In genomic region chr13:80409790-80410433, GRCm38 (mm10) we compare ENCODE assay signal across 18 mouse cellular contexts.
DNase-seq lines count a peak whose midpoint lies in the region; ATAC-seq and TF ChIP-seq lines count a peak whose summit lies in the region.
"Had no signal": no experiment of that assay in that cellular context is flagged by ENCODE, and none has a peak within 500 bp of the region (broad histone marks: within the 10 kb centered on the region; RNA-seq: fewer than 3 reads in every experiment).

No protein-coding gene starts in this region.

- no peaks in the 10 kb centered on the region for H3K27me3 ChIP-seq in forebrain, embryonic 14.5 days (replicated peaks; ENCODE audit: control insufficient read depth, insufficient read depth, low read length)
- no peaks in the 10 kb centered on the region for H3K27me3 ChIP-seq in forebrain, postnatal 0 days (ENCODE audit: insufficient read depth, low read length)
- H3K27me3 ChIP-seq in neural tube, embryonic 13.5 days: no peaks in the 10 kb centered on the region
- H3K27me3 ChIP-seq: heart, embryonic 13.5 days; limb, embryonic 13.5 days; liver, embryonic 15.5 days had no signal

- no peak overlapping the region for H3K4me3 ChIP-seq in forebrain, embryonic 14.5 days (ENCODE audit: low read depth, low read length)
- H3K4me3 ChIP-seq in forebrain, postnatal 0 days (ENCODE audit: low read depth, low read length): no peak overlapping the region
- no peak overlapping the region for H3K4me3 ChIP-seq in neural tube, embryonic 13.5 days
- H3K4me3 ChIP-seq: heart, embryonic 13.5 days; limb, embryonic 13.5 days; liver, embryonic 15.5 days had no signal

- peak; percentile 61 for ATAC-seq in forebrain, embryonic 14.5 days
- ATAC-seq in forebrain, postnatal 0 days: no peak
- 0 out of 2 replicates have a peak, but pooled peaks have one; percentile 36 for ATAC-seq in neural tube, embryonic 13.5 days (ENCODE audit: low read depth)
- ATAC-seq: CD4-positive, CD25-positive, alpha-beta regulatory T cell, adult 4 months had no signal

- H3K27ac ChIP-seq in forebrain, embryonic 14.5 days (ENCODE audit: low read depth, low read length): no peak overlapping the region
- no peak overlapping the region for H3K27ac ChIP-seq in forebrain, postnatal 0 days (ENCODE audit: low read depth, low read length)
- no peak overlapping the region for H3K27ac ChIP-seq in neural tube, embryonic 13.5 days (replicated peaks)
- H3K27ac ChIP-seq: heart, embryonic 13.5 days; limb, embryonic 13.5 days; liver, embryonic 15.5 days had no signal

- TF ChIP-seq CTCF in forebrain, postnatal 0 days (IDR thresholded peaks at IDR 0.05; ENCODE audit: low read depth): no peak

- peak; percentile 1 to 8 for DNase-seq in cerebellum, adult 18-20 months
- no peak for DNase-seq in cerebellum, adult 11 months
- peak; percentile 70 for DNase-seq in forebrain, embryonic 14.5 days (ENCODE audit: low spot score)
- no peak for DNase-seq in forebrain, postnatal 0 days
- DNase-seq in neural tube, embryonic 10.5 days (ENCODE audit: extremely low spot score, low spot score): no peak
- no peak for DNase-seq in lung, postnatal 10 days
- DNase-seq in lung, adult 18-20 months: no peak
- DNase-seq: heart, postnatal 36 days; kidney, adult 9 months; kidney, postnatal 36 days; layer of hippocampus, adult 9-11 months; right cerebral cortex, postnatal 25 days had no signal

- H3K36me3 ChIP-seq in forebrain, embryonic 14.5 days (ENCODE audit: control insufficient read depth, insufficient read depth, low read length): no peaks in the 10 kb centered on the region
- no peaks in the 10 kb centered on the region for H3K36me3 ChIP-seq in forebrain, postnatal 0 days (ENCODE audit: insufficient read depth)
- H3K36me3 ChIP-seq in neural tube, embryonic 13.5 days: no peaks in the 10 kb centered on the region
- H3K36me3 ChIP-seq: G1E; heart, embryonic 13.5 days; limb, embryonic 13.5 days; liver, embryonic 15.5 days had no signal

- no peak overlapping the region for H3K9ac ChIP-seq in forebrain, embryonic 14.5 days (ENCODE audit: low read length)
- no peak overlapping the region for H3K9ac ChIP-seq in forebrain, postnatal 0 days
- H3K9ac ChIP-seq in neural tube, embryonic 13.5 days: no peak overlapping the region
- H3K9ac ChIP-seq: heart, embryonic 13.5 days; limb, embryonic 13.5 days; liver, embryonic 15.5 days had no signal

- H3K4me1 ChIP-seq in forebrain, embryonic 14.5 days (ENCODE audit: control insufficient read depth, insufficient read depth, low read length): no peaks in the 10 kb centered on the region; the same call in 1 of the 2 replicates
- H3K4me1 ChIP-seq in forebrain, postnatal 0 days (ENCODE audit: insufficient read depth): no peaks in the 10 kb centered on the region
- H3K4me1 ChIP-seq in neural tube, embryonic 13.5 days (replicated peaks): 0 out of 2 replicates have a peak, but pooled peaks cover 7% of the 10 kb centered on the region
- H3K4me1 ChIP-seq: heart, embryonic 13.5 days; limb, embryonic 13.5 days; liver, embryonic 15.5 days had no signal

- no peak overlapping the region for H3K4me2 ChIP-seq in forebrain, embryonic 14.5 days (ENCODE audit: low read length)
- H3K4me2 ChIP-seq in forebrain, postnatal 0 days (ENCODE audit: low read depth): no peak overlapping the region
- H3K4me2 ChIP-seq in neural tube, embryonic 13.5 days: no peak overlapping the region
- H3K4me2 ChIP-seq: heart, embryonic 13.5 days; limb, embryonic 13.5 days; liver, embryonic 15.5 days had no signal

- H3K9me3 ChIP-seq in forebrain, embryonic 14.5 days (replicated peaks; ENCODE audit: control insufficient read depth, low read length): no peaks in the 10 kb centered on the region
- H3K9me3 ChIP-seq in forebrain, postnatal 0 days (ENCODE audit: low read length): no peaks in the 10 kb centered on the region
- no peaks in the 10 kb centered on the region for H3K9me3 ChIP-seq in neural tube, embryonic 13.5 days
- H3K9me3 ChIP-seq: G1E; heart, embryonic 13.5 days; limb, embryonic 13.5 days; liver, embryonic 15.5 days had no signal

Comparison
In these comparisons a context has a peak if more than half of its experiments do, and no peak if none do; other contexts are left out.
1. DNase-seq: peak in cerebellum, adult 18-20 months (2 of 2) and forebrain, embryonic 14.5 days (single experiment); none in cerebellum, adult 11 months (single experiment), forebrain, postnatal 0 days (single experiment), neural tube, embryonic 10.5 days (single experiment), lung, postnatal 10 days (single experiment) and lung, adult 18-20 months (0 of 2).